Mouse (Mus musculus) cortical plate, adult 2 months (tissue): ENCODE measurements around the gene Cd5. TPM values are rescaled to one million over a fixed set of nuclear protein-coding genes. Genes with fewer than 3 reads are reported as not detected.

Experiments
- H3K27ac ChIP-seq: fragments of 200-500 bp; 2 replicates; pipeline ENCODE4 v1.5.1; 2012; ENCODE audit warnings: low read length, control low read depth, inconsistent platforms; ENCODE audit not compliant: insufficient read depth
- H3K4me1 ChIP-seq: fragments of 200-500 bp; 2 replicates; pipeline ENCODE4 v1.6.1; 2011; ENCODE audit warnings: low read length; ENCODE audit not compliant: control insufficient read depth, insufficient read depth
- H3K4me3 ChIP-seq: fragments of 200-500 bp; 2 replicates; pipeline ENCODE4 v1.5.1; 2011; ENCODE audit warnings: mild to moderate bottlenecking, low read length, control low read depth; ENCODE audit not compliant: insufficient read depth
- CTCF ChIP-seq: fragments of 200-500 bp; IDR thresholded peaks from 2 replicates; pipeline ENCODE4 v1.5.1; 2011; ENCODE audit warnings: mild to moderate bottlenecking, control low read depth, low read length; ENCODE audit not compliant: insufficient read depth; ENCODE audit errors: extremely low read depth
- POLR2A ChIP-seq: fragments of 200-500 bp; IDR thresholded peaks from 2 replicates; pipeline ENCODE4 v1.6.1; 2011; ENCODE audit warnings: mild to moderate bottlenecking, low read length, control low read depth; ENCODE audit not compliant: insufficient read depth; ENCODE audit errors: extremely low read depth
- polyA plus RNA-seq: library from polyadenylated mRNA; depleted of rRNA; stranded (reverse); fragments of >200 nt; gene quantifications from 2 replicates; pipeline ENCODE4 v1.2.3, GENCODE M21; 2012

Cd5 gene
- polyA plus RNA-seq, 1 experiment = 0.08 TPM

- H3K4me1 ChIP-seq = peaks cover 7% of the 10 kb centered on the region
- TF ChIP-seq CTCF (no peak), POLR2A (no peak)
- H3K27ac ChIP-seq = no peak overlapping the region
- no peak overlapping the region for H3K4me3 ChIP-seq
Observed at GRCm38 (mm10) chr19:10759983-10760831, 21.4 kb upstream of the Cd5 start.

GRCm38 (mm10) chr19:10759525-10759924 is 20.7 kb upstream of the Cd5 start:
- Histone ChIP-seq H3K27ac (no peak overlapping the region), H3K4me3 (no peak overlapping the region), H3K4me1 (peaks cover 7% of the 10 kb centered on the region)
- TF ChIP-seq POLR2A (no peak), CTCF (no peak)

GRCm38 (mm10) chr19:10758708-10759107 is 19.9 kb upstream of the Cd5 start:
- Histone ChIP-seq H3K4me3 (no peak overlapping the region), H3K4me1 (peaks cover 7% of the 10 kb centered on the region), H3K27ac (no peak overlapping the region)
- TF ChIP-seq CTCF = no peak
- no peak for TF ChIP-seq POLR2A

GRCm38 (mm10) chr19:10757526-10757925 is 18.7 kb upstream of the Cd5 start:
- Histone ChIP-seq H3K4me1 (peaks cover 7% of the 10 kb centered on the region), H3K27ac (no peak overlapping the region), H3K4me3 (no peak overlapping the region)
- TF ChIP-seq POLR2A (no peak), CTCF (no peak)

- Histone ChIP-seq H3K27ac (no peak overlapping the region), H3K4me3 (no peak overlapping the region), H3K4me1 (peaks cover 7% of the 10 kb centered on the region)
- TF ChIP-seq POLR2A = no peak
- no peak for TF ChIP-seq CTCF
Observed at GRCm38 (mm10) chr19:10757125-10757524, 18.3 kb upstream of the Cd5 start.

GRCm38 (mm10) chr19:10752646-10753045 is 13.8 kb upstream of the Cd5 start:
- H3K27ac ChIP-seq = no peak overlapping the region
- H3K4me1 ChIP-seq = no peaks in the 10 kb centered on the region
- no peak overlapping the region for H3K4me3 ChIP-seq
- no peak for TF ChIP-seq POLR2A
- no peak for TF ChIP-seq CTCF

GRCm38 (mm10) chr19:10752106-10752505 is 13.3 kb upstream of the Cd5 start:
- TF ChIP-seq CTCF = no peak
- TF ChIP-seq POLR2A = no peak
- Histone ChIP-seq H3K27ac (no peak overlapping the region), H3K4me1 (no peaks in the 10 kb centered on the region), H3K4me3 (no peak overlapping the region)

- Histone ChIP-seq H3K27ac (no peak overlapping the region), H3K4me1 (no peaks in the 10 kb centered on the region), H3K4me3 (no peak overlapping the region)
- TF ChIP-seq POLR2A (no peak), CTCF (no peak)
Observed at GRCm38 (mm10) chr19:10751607-10752006, 12.8 kb upstream of the Cd5 start.

- H3K27ac ChIP-seq = no peak overlapping the region
- H3K4me3 ChIP-seq = no peak overlapping the region
- no peaks in the 10 kb centered on the region for H3K4me1 ChIP-seq
- TF ChIP-seq POLR2A = no peak
- TF ChIP-seq CTCF = no peak
Observed at GRCm38 (mm10) chr19:10750161-10750560, 11.4 kb upstream of the Cd5 start.

- no peak for TF ChIP-seq POLR2A
- TF ChIP-seq CTCF = no peak
- no peak overlapping the region for H3K27ac ChIP-seq
Observed at GRCm38 (mm10) chr19:10749295-10749694, 10.5 kb upstream of the Cd5 start.

More at GRCm38 (mm10) chr19:10749295-10749694, 10.5 kb upstream of the Cd5 start:
- Histone ChIP-seq H3K4me3 (no peak overlapping the region), H3K4me1 (no peaks in the 10 kb centered on the region)
